Mouse (Mus musculus) kidney, postnatal 25 days (tissue): ENCODE results near the gene Ankrd45.
"Not testable (repeated sequence)": the region's sequence is repeated elsewhere in the genome, so short reads cannot be mapped to it uniquely, and the experiment has no call there.

ENCODE experiments used
- DNase-seq, 2 experiments: peaks; one replicate each; pipeline ENCODE4 v3.0.0; 2021; ENCODE audit warnings: mixed read lengths in 2 of 2

The Ankrd45 gene

GRCm38 (mm10) chr1:161142531-161143159, at the start of gene Ankrd45:
Ankrd45 (plus strand) TSS chr1:161142691.
- peak; percentile 68 to 85 for DNase-seq

- no peak for DNase-seq
These were observed 42.6 kb upstream of the Ankrd45 start for GRCm38 (mm10) chr1:161099721-161100405.

- DNase-seq, result no peak
These were observed 38.6 kb upstream of the Ankrd45 start for GRCm38 (mm10) chr1:161103842-161104241.

GRCm38 (mm10) chr1:161109216-161109615, 33.3 kb upstream of the Ankrd45 start:
- DNase-seq, result peak; percentile 46 to 59

- DNase-seq, result no peak
These were observed 27.9 kb upstream of the Ankrd45 start for GRCm38 (mm10) chr1:161114591-161114990.

GRCm38 (mm10) chr1:161122661-161123418, 19.7 kb upstream of the Ankrd45 start:
- DNase-seq, result peak; percentile 64 to 70

GRCm38 (mm10) chr1:161126461-161126860, 16.0 kb upstream of the Ankrd45 start:
- peak; percentile 81 to 91 for DNase-seq

- peak; percentile 95 to 97 for DNase-seq
These were observed 11.5 kb upstream of the Ankrd45 start, which contains the start of gene Klhl20 for GRCm38 (mm10) chr1:161130726-161131664. Klhl20 (minus strand) TSS chr1:161131511.

GRCm38 (mm10) chr1:161139496-161139895, 3.0 kb upstream of the Ankrd45 start:
- DNase-seq, result no peak

- no peak for DNase-seq
These were observed 2.3 kb upstream of the Ankrd45 start for GRCm38 (mm10) chr1:161140026-161140762.

GRCm38 (mm10) chr1:161143216-161143615, 725 bp downstream of the Ankrd45 start:
- DNase-seq, result no peak

GRCm38 (mm10) chr1:161145611-161146010, 3.1 kb downstream of the Ankrd45 start:
- DNase-seq, result not testable (repeated sequence)

- no peak for DNase-seq
These were observed 5.4 kb downstream of the Ankrd45 start for GRCm38 (mm10) chr1:161147888-161148287.

- no peak for DNase-seq
These were observed 8.6 kb downstream of the Ankrd45 start for GRCm38 (mm10) chr1:161151098-161151497.

GRCm38 (mm10) chr1:161156546-161156945, 14.1 kb downstream of the Ankrd45 start:
- DNase-seq, result no peak

- no peak for DNase-seq
These were observed 16.7 kb downstream of the Ankrd45 start, which contains the start of gene Tex50 for GRCm38 (mm10) chr1:161159214-161159613. Tex50 (minus strand) TSS chr1:161159314.

- DNase-seq, result no peak
These were observed 17.8 kb downstream of the Ankrd45 start for GRCm38 (mm10) chr1:161160266-161160665.

GRCm38 (mm10) chr1:161170651-161171050, 28.2 kb downstream of the Ankrd45 start:
- DNase-seq, result peak; percentile 82 to 91

- peak in 1 of 2 experiments; percentile 75 for DNase-seq
These were observed 38.2 kb downstream of the Ankrd45 start for GRCm38 (mm10) chr1:161180674-161181073.

GRCm38 (mm10) chr1:161182386-161182785, 39.9 kb downstream of the Ankrd45 start:
- DNase-seq, result no peak

- no peak for DNase-seq
These were observed 41.2 kb downstream of the Ankrd45 start for GRCm38 (mm10) chr1:161183677-161184076.
